Mouse (Mus musculus): ENCODE data around the gene Tex36. TPM values are rescaled to one million over a fixed set of nuclear protein-coding genes. Genes with fewer than 3 reads are reported as not detected.

Gene Tex36
- total and polyA plus RNA-seq, 2 experiments from 2014 or later: 0.38 TPM; not detected in 1

- Histone ChIP-seq H3K4me1 (ENCODE audit: insufficient read depth, low read length) (no peaks in the 10 kb centered on the region), H3K9me3 (ENCODE audit: low read length) (no peaks in the 10 kb centered on the region), H3K4me2 (ENCODE audit: low read depth, low read length, poor library complexity, severe bottlenecking) (no peak overlapping the region), H3K27me3 (ENCODE audit: insufficient read depth, low read length) (no peaks in the 10 kb centered on the region), H3K36me3 (ENCODE audit: insufficient read depth, low read length) (no peaks in the 10 kb centered on the region), H3K9ac (replicated peaks; ENCODE audit: low read length, poor library complexity, severe bottlenecking) (no peak overlapping the region), H3K4me3 (ENCODE audit: low read depth, low read length) (no peak overlapping the region), H3K27ac (ENCODE audit: low read depth, low read length) (no peak overlapping the region)
- DNase-seq (ENCODE audit: low spot score): no peak
- TF ChIP-seq CTCF (IDR thresholded peaks at IDR 0.05): no peak
- 83% methylated on average over 2 of the region's 2 CpGs for WGBS
- no peak for ATAC-seq (ENCODE audit: low FRiP score)
Measured at GRCm38 (mm10) chr7:133544966-133545365, 57.0 kb downstream of the Tex36 start.

- H3K9ac ChIP-seq (replicated peaks; ENCODE audit: low read length, poor library complexity, severe bottlenecking): no peak overlapping the region
- no peak for ATAC-seq (ENCODE audit: low FRiP score)
- H3K4me2 ChIP-seq (ENCODE audit: low read depth, low read length, poor library complexity, severe bottlenecking): no peak overlapping the region
- no peak overlapping the region for H3K27ac ChIP-seq (ENCODE audit: low read depth, low read length)
- H3K4me1 ChIP-seq (ENCODE audit: insufficient read depth, low read length): no peaks in the 10 kb centered on the region
- H3K9me3 ChIP-seq (ENCODE audit: low read length): no peaks in the 10 kb centered on the region
- WGBS: 87% methylated on average over 4 of the region's 4 CpGs
- no peaks in the 10 kb centered on the region for H3K27me3 ChIP-seq (ENCODE audit: insufficient read depth, low read length)
- DNase-seq (ENCODE audit: low spot score): no peak
- TF ChIP-seq CTCF (IDR thresholded peaks at IDR 0.05): no peak
- H3K36me3 ChIP-seq (ENCODE audit: insufficient read depth, low read length): no peaks in the 10 kb centered on the region
- no peak overlapping the region for H3K4me3 ChIP-seq (ENCODE audit: low read depth, low read length)
Measured at GRCm38 (mm10) chr7:133543131-133543530, 58.8 kb downstream of the Tex36 start.

- no peak for TF ChIP-seq CTCF (IDR thresholded peaks at IDR 0.05)
- H3K27ac ChIP-seq (ENCODE audit: low read depth, low read length): no peak overlapping the region
- H3K4me1 ChIP-seq (ENCODE audit: insufficient read depth, low read length): no peaks in the 10 kb centered on the region
- H3K9ac ChIP-seq (replicated peaks; ENCODE audit: low read length, poor library complexity, severe bottlenecking): no peak overlapping the region
- H3K4me2 ChIP-seq (ENCODE audit: low read depth, low read length, poor library complexity, severe bottlenecking): no peak overlapping the region
- H3K9me3 ChIP-seq (ENCODE audit: low read length): no peaks in the 10 kb centered on the region
- no peaks in the 10 kb centered on the region for H3K27me3 ChIP-seq (ENCODE audit: insufficient read depth, low read length)
- ATAC-seq (ENCODE audit: low FRiP score) (no peak), DNase-seq (ENCODE audit: low spot score) (no peak)
- H3K36me3 ChIP-seq (ENCODE audit: insufficient read depth, low read length): no peaks in the 10 kb centered on the region
- 81% methylated on average over 4 of the region's 4 CpGs for WGBS
- no peak overlapping the region for H3K4me3 ChIP-seq (ENCODE audit: low read depth, low read length)
Measured at GRCm38 (mm10) chr7:133537366-133537765, 64.6 kb downstream of the Tex36 start.

Other genes with a start within 250 kb of the Tex36 start
- 25.6 and 33.2 TPM in 2 replicates for gene Edrf1, start 35.4 kb upstream of the Tex36 start, total RNA-seq (2014; rRNA removed)
- 9.3 and 10.5 TPM in 2 replicates for gene Edrf1, start 35.4 kb upstream of the Tex36 start, polyA plus RNA-seq (2015; fragmentation: Nextera tagmentation; extraction: Ambion mirVana)
- 0.09 TPM in 1 of 2 replicates, not detected in the other for gene Mmp21, start 77.9 kb upstream of the Tex36 start, total RNA-seq (2014; rRNA removed)
- not detected in 2 replicates for gene Mmp21, start 77.9 kb upstream of the Tex36 start, polyA plus RNA-seq (2015; fragmentation: Nextera tagmentation; extraction: Ambion mirVana)
- 20.9 and 27.6 TPM in 2 replicates for gene Bccip, start 107.2 kb upstream of the Tex36 start, total RNA-seq (2014; rRNA removed)
- 91.0 and 95.1 TPM in 2 replicates for gene Bccip, start 107.2 kb upstream of the Tex36 start, polyA plus RNA-seq (2015; fragmentation: Nextera tagmentation; extraction: Ambion mirVana)
- gene Uros, start 107.9 kb upstream of the Tex36 start, total RNA-seq (2014; rRNA removed): 17.4 and 25.9 TPM in 2 replicates
- 38.0 and 40.6 TPM in 2 replicates for gene Uros, start 107.9 kb upstream of the Tex36 start, polyA plus RNA-seq (2015; fragmentation: Nextera tagmentation; extraction: Ambion mirVana)
- gene Fank1, start 174.7 kb upstream of the Tex36 start, total RNA-seq (2014; rRNA removed): 3.0 and 4.4 TPM in 2 replicates
- 8.7 and 8.8 TPM in 2 replicates for gene Fank1, start 174.7 kb upstream of the Tex36 start, polyA plus RNA-seq (2015; fragmentation: Nextera tagmentation; extraction: Ambion mirVana)
- 35.5 and 40.8 TPM in 2 replicates for gene Dhx32, start 180.6 kb upstream of the Tex36 start, total RNA-seq (2014; rRNA removed)
- 45.9 and 48.0 TPM in 2 replicates for gene Dhx32, start 180.6 kb upstream of the Tex36 start, polyA plus RNA-seq (2015; fragmentation: Nextera tagmentation; extraction: Ambion mirVana)